Mouse (Mus musculus) spleen, adult 18-20 months (tissue): ENCODE measurements around the gene Copa.

Experiments used
- DNase-seq, 2 experiments: peaks; one replicate each; pipeline ENCODE4 v3.0.0; 2022; ENCODE audit warnings: mixed read lengths in 2 of 2

The Copa gene

GRCm38 (mm10) chr1:172143570-172143969, 61.2 kb downstream of the Copa start:
- DNase-seq: peak in 1 of 2 experiments; percentile 36

GRCm38 (mm10) chr1:172147835-172148278, 65.5 kb downstream of the Copa start, which contains the start of gene Dcaf8:
Dcaf8 (plus strand) TSS chr1:172148084.
- peak; percentile 96 to 97 for DNase-seq

GRCm38 (mm10) chr1:172148279-172148954, 66.1 kb downstream of the Copa start:
- no peak for DNase-seq

- DNase-seq: no peak
Observed at GRCm38 (mm10) chr1:172148955-172149815, 66.9 kb downstream of the Copa start.

GRCm38 (mm10) chr1:172154536-172154935, 72.2 kb downstream of the Copa start:
- DNase-seq: no peak

GRCm38 (mm10) chr1:172155518-172155917, 73.2 kb downstream of the Copa start:
- DNase-seq: no peak

GRCm38 (mm10) chr1:172159970-172160369, 77.6 kb downstream of the Copa start:
- DNase-seq: no peak

GRCm38 (mm10) chr1:172160508-172160907, 78.2 kb downstream of the Copa start:
- DNase-seq: no peak

- peak in 1 of 2 experiments; percentile 10 for DNase-seq
Observed at GRCm38 (mm10) chr1:172162009-172162408, 79.7 kb downstream of the Copa start.

- no peak for DNase-seq
Observed at GRCm38 (mm10) chr1:172162959-172163358, 80.6 kb downstream of the Copa start.

GRCm38 (mm10) chr1:172167911-172168310, 85.6 kb downstream of the Copa start:
- no peak for DNase-seq

GRCm38 (mm10) chr1:172169809-172170208, 87.5 kb downstream of the Copa start:
- DNase-seq: no peak
